Mouse (Mus musculus): ENCODE results near the gene Arfgap3. TPM values are rescaled to one million over a fixed set of nuclear protein-coding genes. Genes with fewer than 3 reads are reported as not detected.

The Arfgap3 gene
- polyA plus RNA-seq, 1 experiment from 2014 or later = 28.5 TPM

DNA sequence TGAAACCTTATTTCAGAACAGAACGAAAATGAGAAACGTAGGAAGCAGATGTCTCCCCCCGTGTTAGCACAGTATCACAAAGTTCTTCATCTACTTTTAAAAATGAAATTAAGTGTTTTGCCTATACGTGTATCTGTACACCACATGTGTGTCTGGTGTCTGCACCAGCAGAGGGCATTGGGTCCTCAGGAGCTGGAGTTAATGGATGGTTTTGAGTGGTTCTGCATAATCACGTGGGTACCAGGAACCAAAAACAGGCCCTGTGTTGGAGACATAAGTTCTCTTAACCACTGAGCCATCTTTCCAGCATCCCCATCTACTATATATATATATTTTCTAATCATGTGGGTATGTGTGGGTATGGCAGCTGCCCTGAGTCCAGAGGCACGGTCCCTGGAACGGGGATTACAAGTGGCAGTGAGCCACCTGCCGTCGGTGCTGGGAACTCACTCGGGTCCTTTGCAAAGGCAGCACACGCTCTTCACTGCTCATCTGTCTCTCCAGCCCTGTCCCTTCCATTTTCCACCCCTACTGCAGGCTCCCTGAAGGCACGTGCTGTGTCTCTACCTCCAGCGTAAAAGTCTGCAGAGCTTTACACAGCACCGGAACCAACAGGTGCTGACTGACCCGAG is 4.0 kb downstream of the Arfgap3 start:
- no peaks in the 10 kb centered on the region for H3K9me3 ChIP-seq (ENCODE audit: control insufficient read depth, low read length)
- H3K36me3 ChIP-seq (ENCODE audit: control insufficient read depth, insufficient read depth, low read length) = peaks cover 36% of the 10 kb centered on the region
- H3K27me3 ChIP-seq (ENCODE audit: control insufficient read depth, insufficient read depth, low read length) = no peaks in the 10 kb centered on the region
- H3K4me1 ChIP-seq (ENCODE audit: control insufficient read depth in 2 of 2, insufficient read depth in 2 of 2, low read length in 2 of 2) = peaks cover 19 to 30% of the 10 kb centered on the region in 2 experiments
- H3K4me2 ChIP-seq (ENCODE audit: low read length) = no peak overlapping the region
- H3K9ac ChIP-seq (ENCODE audit: low read length) = no peak overlapping the region
- H3K27ac ChIP-seq (replicated peaks in 1 of 2; ENCODE audit: control insufficient read depth in 1 of 2, insufficient read depth in 1 of 2, low read depth in 2 of 2, low read length in 2 of 2) = peak overlapping the region in 1 of 2 experiments; percentile 86; a peak in 3 of 4 replicates
- 91% methylated on average over 15 of the region's 15 CpGs for WGBS
- H3K4me3 ChIP-seq (ENCODE audit: control insufficient read depth in 1 of 2, insufficient read depth in 1 of 2, low read depth in 1 of 2, low read length in 2 of 2) = no peak overlapping the region
- no peak for ATAC-seq (ENCODE audit: insufficient number of reproducible peaks, insufficient read depth, low FRiP score, low read depth)

DNA sequence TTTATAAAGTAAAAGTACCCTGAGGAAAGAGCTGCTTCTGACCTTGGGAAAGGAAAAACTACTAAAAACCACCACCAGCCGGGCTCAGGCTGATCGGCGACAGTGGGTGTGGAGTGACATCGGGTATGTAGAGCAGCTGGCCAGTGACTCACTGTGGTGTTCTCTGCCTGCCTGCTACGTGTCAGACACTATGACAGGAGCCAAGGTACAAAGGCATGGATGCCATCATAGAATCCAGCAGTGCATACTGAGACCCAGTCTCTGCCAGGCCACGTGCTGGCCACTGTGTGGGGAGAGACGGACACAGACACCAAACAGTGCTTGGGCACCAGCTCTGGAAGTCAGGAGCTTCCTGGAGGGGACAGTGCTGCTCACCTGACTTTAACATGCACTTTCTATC is 5.1 kb downstream of the Arfgap3 start:
- H3K27me3 ChIP-seq (ENCODE audit: control insufficient read depth, insufficient read depth, low read length) = no peaks in the 10 kb centered on the region
- H3K4me2 ChIP-seq (ENCODE audit: low read length) = peak overlapping the region; percentile 13
- H3K9me3 ChIP-seq (ENCODE audit: control insufficient read depth, low read length) = no peaks in the 10 kb centered on the region
- H3K4me3 ChIP-seq (ENCODE audit: control insufficient read depth in 1 of 2, insufficient read depth in 1 of 2, low read depth in 1 of 2, low read length in 2 of 2) = no peak overlapping the region
- peaks cover 43% of the 10 kb centered on the region for H3K36me3 ChIP-seq (ENCODE audit: control insufficient read depth, insufficient read depth, low read length)
- H3K9ac ChIP-seq (ENCODE audit: low read length) = peak overlapping the region; percentile 22
- 22% methylated on average over 7 of the region's 7 CpGs for WGBS
- peak; percentile 74 for ATAC-seq (ENCODE audit: insufficient number of reproducible peaks, insufficient read depth, low FRiP score, low read depth)
- peaks cover 19 to 30% of the 10 kb centered on the region in 2 experiments for H3K4me1 ChIP-seq (ENCODE audit: control insufficient read depth in 2 of 2, insufficient read depth in 2 of 2, low read length in 2 of 2)
- H3K27ac ChIP-seq (replicated peaks in 1 of 2; ENCODE audit: control insufficient read depth in 1 of 2, insufficient read depth in 1 of 2, low read depth in 2 of 2, low read length in 2 of 2) = peak overlapping the region; percentile 73 to 86

DNA sequence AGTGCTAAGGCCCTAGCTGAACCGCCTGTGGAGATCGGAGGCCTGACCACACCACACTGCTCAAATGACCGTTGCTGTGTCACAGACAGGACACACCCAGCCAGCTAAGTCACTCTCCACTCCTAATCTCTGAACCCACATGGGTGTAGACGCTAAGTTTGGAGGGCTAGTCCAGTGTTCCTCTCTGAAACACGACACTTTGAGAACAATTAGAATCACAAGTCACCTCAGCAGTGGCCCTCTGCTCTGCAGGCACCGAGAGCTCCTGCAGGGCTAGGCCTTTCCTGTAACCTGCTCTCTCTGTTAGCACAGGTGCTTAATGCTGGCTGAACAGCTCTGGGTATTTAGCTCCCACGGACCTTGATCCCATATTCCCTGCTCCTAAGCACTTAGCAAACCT is 5.9 kb downstream of the Arfgap3 start:
- peak overlapping the region; percentile 13; the same call in 1 of the 2 replicates for H3K4me2 ChIP-seq (ENCODE audit: low read length)
- no peak overlapping the region for H3K4me3 ChIP-seq (ENCODE audit: control insufficient read depth in 1 of 2, insufficient read depth in 1 of 2, low read depth in 1 of 2, low read length in 2 of 2)
- H3K9me3 ChIP-seq (ENCODE audit: control insufficient read depth, low read length) = no peaks in the 10 kb centered on the region
- peak overlapping the region; percentile 22 for H3K9ac ChIP-seq (ENCODE audit: low read length)
- H3K27me3 ChIP-seq (ENCODE audit: control insufficient read depth, insufficient read depth, low read length) = no peaks in the 10 kb centered on the region
- peaks cover 43% of the 10 kb centered on the region for H3K36me3 ChIP-seq (ENCODE audit: control insufficient read depth, insufficient read depth, low read length)
- ATAC-seq (ENCODE audit: insufficient number of reproducible peaks, insufficient read depth, low FRiP score, low read depth) = no peak
- 23% methylated on average over 7 of the region's 7 CpGs for WGBS
- H3K27ac ChIP-seq (replicated peaks in 1 of 2; ENCODE audit: control insufficient read depth in 1 of 2, insufficient read depth in 1 of 2, low read depth in 2 of 2, low read length in 2 of 2) = peak overlapping the region; percentile 71 to 86
- H3K4me1 ChIP-seq (ENCODE audit: control insufficient read depth in 2 of 2, insufficient read depth in 2 of 2, low read length in 2 of 2) = peaks cover 17 to 26% of the 10 kb centered on the region in 2 experiments

- no peak for ATAC-seq (ENCODE audit: insufficient number of reproducible peaks, insufficient read depth, low FRiP score, low read depth)
- no peak overlapping the region for H3K4me3 ChIP-seq (ENCODE audit: control insufficient read depth in 1 of 2, insufficient read depth in 1 of 2, low read depth in 1 of 2, low read length in 2 of 2)
- H3K9me3 ChIP-seq (ENCODE audit: control insufficient read depth, low read length) = no peaks in the 10 kb centered on the region
- no peak overlapping the region for H3K4me2 ChIP-seq (ENCODE audit: low read length)
- WGBS = 86% methylated on average over 6 of the region's 6 CpGs
- no peaks in the 10 kb centered on the region for H3K27me3 ChIP-seq (ENCODE audit: control insufficient read depth, insufficient read depth, low read length)
- H3K4me1 ChIP-seq (ENCODE audit: control insufficient read depth in 2 of 2, insufficient read depth in 2 of 2, low read length in 2 of 2) = peaks cover under 1% of the 10 kb centered on the region in 2 experiments; a peak in 3 of 4 replicates
- H3K27ac ChIP-seq (replicated peaks in 1 of 2; ENCODE audit: control insufficient read depth in 1 of 2, insufficient read depth in 1 of 2, low read depth in 2 of 2, low read length in 2 of 2) = no peak overlapping the region
- no peak overlapping the region for H3K9ac ChIP-seq (ENCODE audit: low read length)
- H3K36me3 ChIP-seq (ENCODE audit: control insufficient read depth, insufficient read depth, low read length) = peaks cover 59% of the 10 kb centered on the region
Observed at GRCm38 (mm10) chr15:83338908-83339307, 11.1 kb downstream of the Arfgap3 start.

DNA sequence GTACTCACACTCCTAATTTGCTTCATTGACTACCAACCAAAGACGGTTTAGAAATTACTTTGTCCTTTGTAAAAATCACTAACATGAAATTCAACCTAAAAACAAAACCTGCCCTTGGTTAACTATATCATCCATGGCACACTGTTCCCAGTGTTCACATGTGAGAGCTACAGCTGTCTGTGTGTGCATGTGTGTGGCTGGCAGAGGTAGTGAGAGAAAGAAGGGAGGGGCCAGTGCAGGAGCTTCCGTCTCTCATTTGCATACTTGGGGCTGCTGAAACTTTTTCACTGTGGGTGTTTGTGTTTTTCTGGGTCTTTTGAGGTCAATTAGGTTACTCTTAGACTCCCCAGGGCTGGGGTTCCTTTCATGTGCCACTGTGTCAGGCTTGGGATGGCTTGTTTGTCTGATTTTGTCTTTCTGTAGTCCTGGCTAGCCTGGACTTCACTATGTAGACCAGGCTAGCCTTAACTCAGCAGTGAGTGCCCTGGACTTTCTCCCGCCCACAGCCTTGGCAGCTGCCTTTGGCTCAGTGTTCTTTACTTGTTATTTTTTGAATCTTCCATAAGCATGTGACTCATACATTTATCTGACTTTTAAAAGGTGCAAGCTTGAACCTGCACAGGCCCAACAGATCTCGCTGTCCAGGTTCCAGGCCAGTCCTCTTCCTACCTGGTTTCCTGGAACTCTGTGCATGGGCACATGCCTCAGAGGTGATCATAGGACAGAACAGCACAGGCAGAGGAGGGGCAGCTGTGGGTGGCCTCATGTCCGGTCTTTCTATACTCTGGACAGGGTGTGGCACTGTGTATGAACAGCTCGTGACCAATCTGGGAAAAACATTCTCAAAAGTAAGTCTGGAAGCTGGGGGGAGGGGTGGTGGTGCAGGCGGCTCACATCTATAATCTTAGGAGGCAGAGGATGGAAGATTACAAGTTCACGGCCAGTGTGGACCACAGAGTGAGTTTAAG is 11.9 kb downstream of the Arfgap3 start:
- Histone ChIP-seq H3K36me3 (ENCODE audit: control insufficient read depth, insufficient read depth, low read length) (peaks cover 66% of the 10 kb centered on the region), H3K9ac (ENCODE audit: low read length) (no peak overlapping the region), H3K9me3 (ENCODE audit: control insufficient read depth, low read length) (no peaks in the 10 kb centered on the region), H3K27ac (replicated peaks in 1 of 2; ENCODE audit: control insufficient read depth in 1 of 2, insufficient read depth in 1 of 2, low read depth in 2 of 2, low read length in 2 of 2) (no peak overlapping the region), H3K4me3 (ENCODE audit: control insufficient read depth in 1 of 2, insufficient read depth in 1 of 2, low read depth in 1 of 2, low read length in 2 of 2) (no peak overlapping the region), H3K4me1 (ENCODE audit: control insufficient read depth in 2 of 2, insufficient read depth in 2 of 2, low read length in 2 of 2) (no peaks in the 10 kb centered on the region), H3K27me3 (ENCODE audit: control insufficient read depth, insufficient read depth, low read length) (no peaks in the 10 kb centered on the region), H3K4me2 (ENCODE audit: low read length) (no peak overlapping the region)
- ATAC-seq (ENCODE audit: insufficient number of reproducible peaks, insufficient read depth, low FRiP score, low read depth) = 0 out of 2 replicates have a peak, but pooled peaks have one; percentile 32
- 69% methylated on average over 8 of the region's 8 CpGs for WGBS

DNA sequence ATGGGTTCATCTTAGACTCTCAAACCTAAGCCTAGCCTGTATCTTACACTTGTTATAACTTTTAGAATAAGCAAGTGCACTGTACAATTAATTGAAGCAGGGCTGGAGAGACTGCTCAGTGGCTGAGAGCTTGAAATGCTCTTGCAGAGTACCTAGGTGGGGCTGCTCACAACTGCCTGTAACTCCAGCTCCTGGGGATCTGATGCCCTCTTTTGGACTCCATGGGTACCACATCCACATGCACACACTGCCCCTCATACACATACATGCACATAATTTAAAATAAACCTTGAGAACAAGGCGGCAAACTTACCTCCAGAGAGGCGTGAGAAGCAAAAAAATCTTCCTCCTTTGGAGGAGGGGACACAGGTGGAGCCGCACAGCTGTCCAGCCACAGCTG is 17.7 kb downstream of the Arfgap3 start:
- no peak for ATAC-seq (ENCODE audit: insufficient number of reproducible peaks, insufficient read depth, low FRiP score, low read depth)
- 72% methylated on average over 3 of the region's 3 CpGs for WGBS
- no peak overlapping the region for H3K4me3 ChIP-seq (ENCODE audit: control insufficient read depth in 1 of 2, insufficient read depth in 1 of 2, low read depth in 1 of 2, low read length in 2 of 2)
- H3K9ac ChIP-seq (ENCODE audit: low read length) = no peak overlapping the region
- H3K9me3 ChIP-seq (ENCODE audit: control insufficient read depth, low read length) = no peaks in the 10 kb centered on the region
- H3K27me3 ChIP-seq (ENCODE audit: control insufficient read depth, insufficient read depth, low read length) = no peaks in the 10 kb centered on the region
- no peaks in the 10 kb centered on the region for H3K4me1 ChIP-seq (ENCODE audit: control insufficient read depth in 2 of 2, insufficient read depth in 2 of 2, low read length in 2 of 2)
- no peak overlapping the region for H3K27ac ChIP-seq (replicated peaks in 1 of 2; ENCODE audit: control insufficient read depth in 1 of 2, insufficient read depth in 1 of 2, low read depth in 2 of 2, low read length in 2 of 2)
- H3K4me2 ChIP-seq (ENCODE audit: low read length) = no peak overlapping the region
- H3K36me3 ChIP-seq (ENCODE audit: control insufficient read depth, insufficient read depth, low read length) = peaks cover 92% of the 10 kb centered on the region

DNA sequence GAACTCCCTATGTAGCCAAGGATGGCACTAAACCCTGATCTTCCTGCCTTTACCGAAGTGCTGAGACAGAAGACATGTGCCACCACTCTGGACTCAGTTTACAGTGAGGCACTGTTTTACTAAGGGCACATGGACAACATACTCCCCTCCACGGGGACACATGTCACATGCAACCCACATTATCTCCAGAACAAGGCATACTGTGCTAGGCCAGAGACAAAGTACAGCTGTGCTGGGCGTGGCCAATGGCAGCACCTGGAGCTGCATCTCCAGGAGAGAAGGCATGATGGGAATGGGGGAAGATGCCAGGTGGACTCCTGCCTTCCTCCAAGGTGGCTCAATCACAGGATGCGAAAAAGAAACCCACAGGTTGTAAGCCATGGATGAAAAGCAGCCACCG is 21.1 kb downstream of the Arfgap3 start:
- ATAC-seq (ENCODE audit: insufficient number of reproducible peaks, insufficient read depth, low FRiP score, low read depth) = no peak
- Histone ChIP-seq H3K4me2 (ENCODE audit: low read length) (no peak overlapping the region), H3K27ac (replicated peaks in 1 of 2; ENCODE audit: control insufficient read depth in 1 of 2, insufficient read depth in 1 of 2, low read depth in 2 of 2, low read length in 2 of 2) (no peak overlapping the region), H3K27me3 (ENCODE audit: control insufficient read depth, insufficient read depth, low read length) (no peaks in the 10 kb centered on the region), H3K36me3 (ENCODE audit: control insufficient read depth, insufficient read depth, low read length) (peaks cover 87% of the 10 kb centered on the region), H3K4me1 (ENCODE audit: control insufficient read depth in 2 of 2, insufficient read depth in 2 of 2, low read length in 2 of 2) (no peaks in the 10 kb centered on the region), H3K4me3 (ENCODE audit: control insufficient read depth in 1 of 2, insufficient read depth in 1 of 2, low read depth in 1 of 2, low read length in 2 of 2) (no peak overlapping the region), H3K9ac (ENCODE audit: low read length) (no peak overlapping the region), H3K9me3 (ENCODE audit: control insufficient read depth, low read length) (no peaks in the 10 kb centered on the region)
- 81% methylated on average over 5 of the region's 5 CpGs for WGBS
